Mouse (Mus musculus): ENCODE results near the gene Eif2ak2.

Eif2ak2 gene

DNA sequence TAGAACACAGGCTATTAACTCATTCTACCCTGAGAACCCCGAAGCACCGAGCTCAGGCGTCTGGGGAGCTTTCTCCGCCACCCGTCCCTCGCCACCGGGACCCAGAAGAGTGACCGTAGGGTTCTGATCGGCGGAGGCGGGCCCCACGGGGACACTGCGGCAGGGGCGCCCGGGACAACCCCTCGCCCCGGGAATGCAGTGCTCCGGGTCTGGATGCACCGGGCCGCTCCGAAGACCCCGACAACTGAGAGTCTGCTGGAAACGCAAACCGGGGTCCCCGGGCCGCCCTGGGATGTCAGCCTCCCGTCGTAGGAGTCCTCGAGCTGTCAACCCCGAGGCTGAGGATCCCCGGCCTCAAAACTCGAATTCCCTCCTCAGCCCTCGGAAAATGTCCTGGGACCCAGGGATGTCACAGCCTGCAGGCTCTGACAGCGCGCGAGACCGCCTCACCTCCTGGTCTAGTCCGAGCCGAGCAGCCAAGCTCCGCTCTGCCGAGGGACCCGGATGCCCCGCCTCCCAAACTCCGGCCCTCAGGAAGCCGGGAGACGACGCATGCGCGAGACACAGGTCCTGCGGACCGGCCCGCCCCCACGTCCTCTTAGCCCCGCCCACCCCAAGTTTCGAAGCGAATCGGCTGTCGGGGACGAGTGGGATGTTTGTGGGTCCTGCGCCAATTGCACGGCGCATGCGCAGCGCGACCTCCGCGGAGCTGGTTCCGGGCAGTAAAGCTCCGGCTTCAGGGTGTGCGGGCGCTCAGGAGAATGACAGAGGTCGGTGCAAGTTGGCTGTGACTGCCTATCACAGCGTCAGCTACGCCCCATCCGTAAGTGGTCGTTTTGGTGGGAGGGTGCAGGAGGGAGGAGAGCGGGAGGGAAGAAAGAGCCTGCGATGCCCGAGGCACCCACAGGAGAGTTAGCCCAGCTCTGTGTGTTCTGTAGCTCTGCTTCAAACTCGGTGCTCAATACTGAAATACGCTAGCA lies 47.2 kb downstream of the Eif2ak2 start, which contains the start of the genes Heatr5b and Gpatch11:
TSS of gene Heatr5b (minus strand) at position 509 of the 980 bp plus-strand sequence.
TSS of gene Gpatch11 (plus strand) at position 712 of the 980 bp plus-strand sequence.
- DNase-seq (ENCODE audit: low spot score): peak; percentile 97

DNA sequence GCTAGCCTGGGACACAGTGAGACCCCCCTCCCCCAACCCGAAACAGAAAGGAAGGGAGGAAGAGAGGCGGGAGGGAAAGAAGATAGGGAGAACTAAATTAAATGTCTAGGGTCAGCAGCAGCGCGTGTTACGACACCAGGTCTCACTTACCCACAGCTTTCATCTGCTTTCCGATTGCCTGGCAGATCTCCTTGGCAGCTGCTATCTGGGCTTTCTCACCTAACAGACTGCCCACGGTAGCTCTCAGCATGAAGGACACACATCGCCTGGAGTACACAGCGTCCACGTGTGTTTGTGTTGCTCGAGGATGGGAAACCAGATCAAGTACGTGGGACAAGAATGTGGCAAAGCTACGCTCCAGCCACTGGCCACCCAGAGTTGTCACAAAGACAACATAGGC lies 58.0 kb downstream of the Eif2ak2 start:
- no peak for DNase-seq (ENCODE audit: low spot score)

DNA sequence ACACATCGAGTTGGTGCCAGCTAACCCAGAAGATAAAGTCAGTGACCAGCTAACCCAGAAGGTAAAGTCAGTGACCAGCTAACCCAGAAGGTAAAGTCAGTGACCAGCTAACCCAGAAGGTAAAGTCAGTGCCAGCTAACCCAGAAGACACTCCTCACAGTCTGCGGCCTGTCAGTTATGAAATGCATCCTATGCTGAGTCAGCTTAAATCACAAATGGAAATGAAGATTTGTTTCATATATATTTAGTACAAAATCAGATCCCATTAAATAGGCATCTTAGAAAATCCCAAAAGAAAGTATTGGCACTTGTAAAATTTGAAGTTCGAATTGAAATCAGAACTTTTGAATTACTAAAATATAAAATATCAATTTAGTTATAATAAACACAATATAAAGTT lies 72.8 kb downstream of the Eif2ak2 start:
- DNase-seq (ENCODE audit: low spot score): no peak

DNA sequence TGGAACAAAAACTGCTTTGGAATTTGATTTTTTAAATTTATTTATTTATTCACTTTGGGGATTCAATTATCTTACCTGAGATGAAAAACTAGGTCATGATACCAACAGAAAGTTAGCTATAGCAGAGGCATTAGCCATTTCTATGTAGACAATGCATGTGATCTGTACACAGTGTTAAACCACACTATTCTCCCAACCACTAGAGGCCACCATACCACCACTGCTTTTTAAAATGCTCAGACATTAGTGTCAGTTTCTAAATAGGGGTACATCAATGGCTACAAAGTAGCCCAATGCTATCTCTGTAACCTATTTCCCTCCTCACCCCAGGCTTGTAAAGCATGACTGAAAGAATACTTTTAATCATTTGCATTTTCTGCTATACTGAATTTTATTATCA lies 73.4 kb downstream of the Eif2ak2 start:
- no peak for DNase-seq (ENCODE audit: low spot score)
